Mouse (Mus musculus) T-helper 2 cell (primary cell): ENCODE results near the gene Kiss1r.
"Not testable (repeated sequence)": the region's sequence is repeated elsewhere in the genome, so short reads cannot be mapped to it uniquely, and the experiment has no call there.

Source experiments
- in situ Hi-C: fragments of 300-600 bp; cut with MboI, MseI; formaldehyde crosslinking; loops from one replicate; pipeline ENCODE4 v1.15.1; 2025; ENCODE audit warnings: high pct_unique_total_duplicates

Kiss1r gene

DNA sequence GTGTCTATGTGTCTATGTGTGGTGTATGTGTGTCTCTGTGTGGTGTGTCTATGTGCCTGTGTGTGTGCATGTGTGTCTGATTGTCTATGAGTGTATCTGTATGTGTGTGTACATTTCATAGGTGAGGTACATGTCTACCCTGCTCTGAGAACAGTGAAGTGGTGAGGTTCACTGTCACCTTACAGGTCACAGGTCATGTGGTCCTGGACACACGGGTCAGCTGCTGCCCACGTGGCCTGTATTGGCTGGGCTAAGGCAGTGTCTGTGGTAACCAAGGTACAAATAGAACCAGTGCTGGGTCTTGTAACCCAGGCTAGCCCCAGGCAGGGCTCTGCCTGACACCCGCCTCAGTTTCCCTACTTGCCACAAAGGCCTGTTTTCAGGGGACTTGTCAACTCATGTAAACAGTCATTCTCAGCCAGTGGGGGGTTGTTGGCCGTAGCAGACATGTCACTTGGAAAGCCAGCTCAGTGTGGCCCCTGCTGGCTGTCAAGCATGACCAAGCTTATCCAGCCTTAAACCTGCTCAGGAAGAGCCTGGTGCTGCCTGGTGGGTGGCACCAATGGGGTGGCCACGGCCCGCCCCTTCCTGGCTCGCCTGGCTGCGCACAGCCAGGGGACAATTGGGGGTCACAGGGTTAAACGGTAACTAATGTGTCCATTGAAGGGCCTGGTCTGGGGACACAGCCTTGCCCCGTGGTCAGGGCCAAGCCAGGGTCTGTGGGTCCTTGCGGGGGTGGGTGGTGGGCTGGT lies 21.2 kb downstream of the Kiss1r start:
- in situ Hi-C loops, result no loop called here

- in situ Hi-C loops, result no loop called here
These were observed 24.0 kb downstream of the Kiss1r start for GRCm38 (mm10) chr10:79940749-79941148.

- in situ Hi-C loops, result no loop called here
These were observed 26.2 kb downstream of the Kiss1r start for GRCm38 (mm10) chr10:79942988-79943387.

GRCm38 (mm10) chr10:79943471-79943901 lies 26.7 kb downstream of the Kiss1r start:
- in situ Hi-C loops, result no loop called here

DNA sequence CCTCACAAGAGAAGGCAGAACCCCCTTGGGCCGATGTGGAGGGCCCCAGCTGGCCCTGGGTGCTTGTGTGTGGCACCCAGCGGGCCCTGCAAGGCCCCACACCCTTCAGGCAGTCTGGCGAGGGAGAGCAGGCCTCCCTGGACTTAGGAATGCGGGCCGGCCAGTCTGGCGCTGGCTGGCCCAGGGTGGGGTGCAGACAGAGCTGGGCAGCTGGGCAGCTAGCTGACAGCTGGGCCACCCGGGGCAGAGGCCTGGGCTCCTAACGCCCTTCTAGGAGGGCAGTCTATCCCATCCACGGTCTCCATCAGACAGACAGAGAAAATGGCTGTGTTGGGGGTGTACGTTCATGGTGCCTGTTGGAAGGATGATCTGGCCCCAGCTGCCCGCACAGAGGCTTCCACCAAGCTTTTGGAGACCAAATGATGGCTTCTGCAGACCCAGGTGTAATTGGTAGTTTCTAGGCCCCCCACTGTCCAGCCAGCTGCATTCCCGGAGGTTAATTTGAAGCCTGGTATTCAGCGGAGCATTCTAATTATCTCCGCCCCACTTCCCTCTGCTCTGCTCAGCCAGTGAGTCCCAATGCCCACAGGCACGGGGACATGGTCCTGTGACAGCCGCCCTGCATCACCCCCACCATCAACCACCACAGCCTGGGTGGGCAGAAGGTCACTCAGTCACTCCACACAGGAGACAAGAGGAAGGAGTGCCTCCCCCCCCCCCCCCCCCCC lies 28.9 kb downstream of the Kiss1r start:
- in situ Hi-C loops, result no loop called here

GRCm38 (mm10) chr10:79946752-79947322 lies 30.1 kb downstream of the Kiss1r start:
- in situ Hi-C loops, result no loop called here

GRCm38 (mm10) chr10:79947502-79947901 lies 30.7 kb downstream of the Kiss1r start:
- in situ Hi-C loops, result no loop called here

- in situ Hi-C loops, result no loop called here
These were observed 33.1 kb downstream of the Kiss1r start for GRCm38 (mm10) chr10:79949873-79950272.

- in situ Hi-C loops, result no loop called here
These were observed 33.9 kb downstream of the Kiss1r start for GRCm38 (mm10) chr10:79950661-79951060.

DNA sequence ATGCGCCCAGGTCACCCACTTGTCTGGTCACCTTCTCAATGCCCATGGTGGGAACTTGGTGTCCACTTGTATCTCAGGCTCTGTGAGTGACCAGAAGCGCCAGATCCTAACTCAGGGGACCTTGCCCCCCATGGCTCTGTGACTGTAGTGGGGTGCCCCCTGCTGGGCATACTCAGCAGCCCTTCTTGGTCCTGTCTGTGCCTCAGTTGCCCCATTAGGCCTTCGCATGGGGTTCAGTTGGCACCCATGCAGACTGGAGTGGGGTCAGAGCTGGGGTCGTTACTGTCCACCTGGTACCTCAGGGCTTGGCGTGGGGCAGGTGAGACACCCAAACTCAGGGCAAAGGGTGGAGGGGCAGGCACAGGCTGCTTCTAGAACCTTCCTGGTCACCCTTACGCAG lies 37.2 kb downstream of the Kiss1r start:
- in situ Hi-C loops, result no loop called here

DNA sequence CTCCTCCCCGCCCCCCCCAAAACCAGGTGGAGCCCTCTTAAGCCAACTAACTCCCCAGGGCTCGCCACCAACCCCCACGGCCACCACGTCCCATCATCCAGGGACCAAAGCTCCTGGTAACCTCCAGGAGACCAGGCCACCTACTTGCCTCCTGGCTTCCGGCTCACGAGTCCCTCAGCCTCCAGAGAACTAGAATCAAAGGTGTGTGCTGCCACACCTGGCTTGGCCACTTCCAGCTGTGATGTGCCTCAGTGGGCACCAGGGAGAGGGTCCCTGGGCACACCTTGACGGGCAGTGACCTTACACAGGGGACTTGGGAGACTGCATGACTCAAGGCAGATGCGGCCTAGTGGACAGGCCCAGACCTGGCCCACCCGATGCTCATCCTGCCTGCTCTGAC lies 38.9 kb downstream of the Kiss1r start:
- in situ Hi-C loops, result no loop called here

- in situ Hi-C loops, result no loop called here
These were observed 39.9 kb downstream of the Kiss1r start for GRCm38 (mm10) chr10:79956643-79957154.

DNA sequence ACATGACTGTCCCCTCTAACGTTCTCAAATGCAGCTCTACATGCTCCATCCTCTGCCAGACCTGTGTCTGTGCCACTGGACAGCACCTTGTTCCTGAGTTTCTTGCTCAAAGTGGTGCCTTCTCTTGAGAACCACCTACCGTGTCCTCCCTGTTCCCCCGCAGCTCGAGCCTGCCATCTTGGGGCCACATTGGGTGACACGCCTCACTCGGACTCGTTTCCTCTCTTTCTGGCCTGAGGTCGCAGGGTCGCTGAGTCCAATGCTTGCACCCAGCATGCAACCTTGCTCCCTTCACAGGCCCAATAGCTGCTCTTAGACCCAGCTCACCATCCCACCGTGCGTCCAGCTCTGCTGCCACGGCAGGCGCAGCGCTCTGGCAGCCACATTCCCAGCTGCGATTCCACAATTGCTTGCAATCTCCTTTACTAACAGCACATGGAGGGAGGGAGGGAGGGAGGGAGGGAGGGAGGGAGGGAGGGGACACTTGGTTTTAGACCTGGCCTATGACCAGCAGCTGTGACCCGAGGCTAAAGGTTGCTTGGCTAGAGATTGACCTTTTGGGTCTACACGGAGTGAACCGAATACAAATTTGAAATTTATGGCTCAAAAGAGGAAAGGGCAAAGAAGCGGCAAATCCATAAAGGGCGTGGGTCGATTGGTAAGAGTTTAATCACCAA lies 41.5 kb downstream of the Kiss1r start:
- in situ Hi-C loops, result no loop called here

GRCm38 (mm10) chr10:79959412-79959811 lies 42.6 kb downstream of the Kiss1r start:
- in situ Hi-C loops, result not testable (repeated sequence)

GRCm38 (mm10) chr10:79959847-79960601 lies 43.3 kb downstream of the Kiss1r start, which contains the start of gene Wdr18:
Gene Wdr18 (plus strand): TSS chr10:79960152.
- in situ Hi-C loops, result loop anchor here (5.0 kb wide), 1 partner anchor 33 kb away; the partner anchor contains the start of gene Arid3a

DNA sequence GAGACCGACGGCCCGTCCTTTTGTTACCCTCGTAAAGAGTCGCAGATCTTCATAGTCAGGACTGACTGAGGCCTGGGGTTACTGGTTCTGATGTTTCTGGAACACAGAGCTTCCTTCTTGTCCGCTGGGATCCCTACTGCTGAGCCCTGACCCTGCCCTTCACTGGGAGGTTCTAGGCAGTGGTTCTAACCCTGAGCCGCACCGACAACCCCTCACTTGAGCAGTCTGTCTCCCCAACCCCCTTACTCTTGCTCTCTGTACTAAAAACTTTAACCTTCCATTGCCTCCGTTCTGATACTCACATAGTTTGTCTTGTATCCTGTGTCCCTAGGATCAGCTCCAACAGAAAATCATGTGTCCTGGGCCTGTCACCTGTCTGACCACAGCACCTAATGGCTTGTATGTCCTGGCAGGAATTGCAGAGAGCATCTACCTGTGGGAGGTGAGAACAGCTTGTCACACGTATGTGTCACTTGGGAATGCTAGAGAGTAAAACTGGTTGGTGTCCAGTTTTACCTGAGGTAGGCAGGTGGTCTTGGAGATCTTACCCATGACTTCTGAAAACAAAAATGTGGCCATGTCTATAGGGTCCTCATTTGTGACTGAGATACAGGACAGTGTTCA lies 44.0 kb downstream of the Kiss1r start:
- in situ Hi-C loops, result loop anchor here (5.0 kb wide), 1 partner anchor 33 kb away; the partner anchor contains the start of gene Arid3a

- in situ Hi-C loops, result loop anchor here (5.0 kb wide), 2 partner anchors 37 to 693 kb away; partner anchors contain the start of genes Arid3a and Btbd2
These were observed 48.0 kb downstream of the Kiss1r start for GRCm38 (mm10) chr10:79964727-79965126.

DNA sequence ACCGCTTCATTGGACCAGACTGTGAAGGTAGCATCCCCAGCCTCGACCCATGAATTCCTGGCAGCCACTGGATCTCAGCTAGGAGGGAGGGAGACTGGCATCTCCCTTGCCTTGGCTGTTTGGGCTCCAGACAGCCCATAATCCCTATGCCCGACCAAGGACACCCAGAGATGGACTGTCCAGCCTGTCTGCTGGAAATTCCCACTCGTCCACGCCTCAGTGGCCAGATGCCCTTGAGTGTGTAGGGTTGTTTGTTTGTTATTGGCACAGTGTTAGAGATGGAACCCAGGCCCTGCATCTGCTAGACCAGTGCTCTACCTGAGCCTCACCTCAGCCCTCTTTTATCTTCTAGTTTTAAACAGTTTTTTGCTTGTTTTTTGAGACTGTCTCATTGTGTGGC lies 48.6 kb downstream of the Kiss1r start:
- in situ Hi-C loops, result loop anchor here (5.0 kb wide), 1 partner anchor 692 kb away; the partner anchor contains the start of gene Btbd2

- in situ Hi-C loops, result loop anchor here (5.0 kb wide), 1 partner anchor 690 kb away; the partner anchor contains the start of gene Btbd2
These were observed 50.2 kb downstream of the Kiss1r start for GRCm38 (mm10) chr10:79966886-79967400.

DNA sequence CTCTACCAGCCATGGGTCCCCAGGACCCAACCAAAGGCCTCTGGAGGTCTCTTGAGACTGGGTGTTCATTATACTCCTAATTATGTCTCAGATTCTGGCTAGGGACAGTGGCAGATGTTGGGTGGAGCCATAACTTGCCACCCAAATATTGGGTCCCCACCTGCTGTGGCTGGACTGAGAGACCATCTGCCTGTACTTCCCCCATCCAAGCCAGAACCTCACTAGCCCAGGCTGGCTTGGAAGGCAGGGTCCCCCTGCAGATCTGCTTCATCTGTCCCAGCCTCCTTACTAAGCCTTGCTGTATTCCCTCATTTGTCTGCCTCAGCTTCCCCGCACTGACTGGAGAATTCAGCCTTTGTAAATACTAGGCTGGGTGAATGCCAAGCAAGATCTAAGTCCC lies 51.4 kb downstream of the Kiss1r start:
- in situ Hi-C loops, result loop anchor here (5.0 kb wide), 1 partner anchor 689 kb away; the partner anchor contains the start of gene Btbd2
